Mouse (Mus musculus): ENCODE data around the gene Igsf8. TPM values are rescaled to one million over a fixed set of nuclear protein-coding genes. Genes with fewer than 3 reads are reported as not detected.

The Igsf8 gene
- polyA plus RNA-seq, 1 experiment from 2014 or later = 45.9 TPM

DNA sequence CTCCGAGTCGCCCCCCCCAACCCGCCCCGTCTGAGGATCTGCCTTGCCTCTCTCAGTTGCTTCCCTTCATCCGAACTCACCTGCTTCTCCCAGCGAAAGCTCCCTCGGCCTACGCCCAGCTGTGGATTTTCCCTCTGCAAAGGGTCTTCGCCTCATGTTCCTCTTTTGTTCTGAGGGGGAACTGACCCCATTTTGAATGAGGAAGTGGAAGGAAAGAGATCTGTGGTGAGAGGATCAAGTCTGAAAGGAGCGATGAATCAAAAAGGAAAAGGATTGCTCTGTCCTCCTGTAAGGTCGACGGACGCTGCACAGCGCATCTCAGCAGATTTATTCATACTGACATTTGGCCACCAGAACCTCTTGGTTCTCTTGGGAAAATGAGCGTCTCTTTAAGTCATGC lies 74.4 kb downstream of the Igsf8 start:
- no peak overlapping the region for H3K27ac ChIP-seq
- 75% methylated on average over 15 of the region's 15 CpGs for WGBS
- H3K9me3 ChIP-seq = no peaks in the 10 kb centered on the region
- H3K4me3 ChIP-seq (replicated peaks) = no peak overlapping the region
- H3K27me3 ChIP-seq = peaks cover 78% of the 10 kb centered on the region
- H3K4me2 ChIP-seq = no peak overlapping the region
- peaks cover 4% of the 10 kb centered on the region; the same call in 1 of the 2 replicates for H3K4me1 ChIP-seq (replicated peaks)
- H3K36me3 ChIP-seq = no peaks in the 10 kb centered on the region
- ATAC-seq (ENCODE audit: insufficient number of reproducible peaks, insufficient read depth, low FRiP score, low TSS enrichment, low read depth) = no peak
- no peak overlapping the region for H3K9ac ChIP-seq (replicated peaks)

DNA sequence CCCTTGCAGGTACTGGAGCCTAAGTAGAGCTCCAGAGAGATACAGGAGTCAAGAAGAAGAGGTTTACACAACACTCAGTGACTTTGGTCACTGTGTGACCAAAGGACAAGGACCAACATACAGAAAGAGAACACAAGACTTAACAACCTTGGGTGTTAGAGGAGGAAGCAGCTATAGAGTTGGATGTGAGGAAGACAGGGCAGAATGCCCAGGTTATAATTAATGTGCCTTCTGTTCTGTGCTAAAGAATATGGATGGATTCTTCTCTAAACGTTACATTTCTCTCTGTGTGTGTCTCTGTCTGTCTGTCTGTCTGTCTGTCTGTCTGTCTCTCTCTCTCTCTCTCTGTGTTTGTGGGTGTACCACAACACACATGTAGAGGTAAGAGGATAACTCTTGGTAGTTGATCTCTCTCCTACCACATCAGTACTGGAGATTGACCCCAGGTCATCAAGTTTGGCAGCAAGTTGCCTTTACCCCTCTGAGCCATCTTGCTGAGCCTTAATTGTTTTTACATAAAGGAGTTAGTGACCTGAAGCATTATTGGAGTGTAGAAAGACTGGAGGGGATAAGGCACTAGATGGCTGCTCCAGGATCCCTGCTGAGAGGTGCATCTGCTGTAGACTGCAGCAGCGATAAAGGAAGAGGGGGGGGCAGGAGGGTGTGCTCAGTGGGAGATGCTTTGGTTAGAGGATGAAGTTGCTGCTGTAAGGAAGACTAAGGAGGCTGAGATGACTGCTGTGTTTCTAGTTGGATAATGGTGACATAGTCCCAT lies 76.2 kb downstream of the Igsf8 start:
- H3K36me3 ChIP-seq = no peaks in the 10 kb centered on the region
- H3K27ac ChIP-seq = no peak overlapping the region
- WGBS = 52% methylated on average over 2 of the region's 2 CpGs
- no peak for ATAC-seq (ENCODE audit: insufficient number of reproducible peaks, insufficient read depth, low FRiP score, low TSS enrichment, low read depth)
- H3K4me3 ChIP-seq (replicated peaks) = no peak overlapping the region
- H3K4me2 ChIP-seq = no peak overlapping the region
- peaks cover 6% of the 10 kb centered on the region; the same call in 1 of the 2 replicates for H3K4me1 ChIP-seq (replicated peaks)
- no peaks in the 10 kb centered on the region for H3K9me3 ChIP-seq
- H3K27me3 ChIP-seq = peaks cover 84% of the 10 kb centered on the region
- no peak overlapping the region for H3K9ac ChIP-seq (replicated peaks)

GRCm38 (mm10) chr1:172340729-172341321 lies 79.4 kb downstream of the Igsf8 start, which contains the start of gene Kcnj10:
TSS of gene Kcnj10 (plus strand) at chr1:172341210.
- H3K9ac ChIP-seq (replicated peaks) = 0 out of 2 replicates have a peak within 1 kb of the TSS, but pooled peaks have one; percentile 27
- H3K27me3 ChIP-seq = peaks cover 68% of the 10 kb centered on the region
- WGBS = 2% methylated on average over 37 of the region's 38 CpGs

DNA sequence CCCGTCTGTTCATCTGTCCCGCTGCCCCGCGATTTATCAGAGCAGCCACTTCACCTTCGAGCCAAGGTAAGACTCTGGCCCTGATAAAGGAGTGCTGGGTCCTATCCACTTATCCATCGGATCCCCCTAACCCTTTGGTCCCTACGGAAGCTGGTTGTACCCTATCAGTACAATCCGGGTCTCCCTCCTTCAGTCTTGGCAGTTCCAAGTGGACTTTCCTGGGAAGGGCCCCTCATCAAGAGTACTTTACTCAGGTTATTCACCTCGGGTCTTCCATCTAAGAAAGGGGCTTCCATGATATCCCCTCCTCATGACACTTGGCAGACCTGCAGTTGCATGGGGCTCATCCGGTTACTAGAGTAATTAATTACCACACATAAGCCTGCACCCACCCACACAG lies 79.9 kb downstream of the Igsf8 start:
- no peak; the same call in 1 of the 2 replicates for ATAC-seq (ENCODE audit: insufficient number of reproducible peaks, insufficient read depth, low FRiP score, low TSS enrichment, low read depth)
- peak overlapping the region; percentile 66 for H3K4me2 ChIP-seq
- H3K36me3 ChIP-seq = no peaks in the 10 kb centered on the region
- H3K9ac ChIP-seq (replicated peaks) = no peak overlapping the region
- 19% methylated on average over 10 of the region's 10 CpGs for WGBS
- H3K9me3 ChIP-seq = no peaks in the 10 kb centered on the region
- H3K4me1 ChIP-seq (replicated peaks) = peaks cover 6% of the 10 kb centered on the region; the same call in 1 of the 2 replicates
- H3K27me3 ChIP-seq = peaks cover 64% of the 10 kb centered on the region
- H3K4me3 ChIP-seq (replicated peaks) = peak overlapping the region; percentile 41
- no peak overlapping the region for H3K27ac ChIP-seq

More at GRCm38 (mm10) chr1:172340729-172341321, 79.4 kb downstream of the Igsf8 start, which contains the start of gene Kcnj10:
- ATAC-seq (ENCODE audit: insufficient number of reproducible peaks, insufficient read depth, low FRiP score, low TSS enrichment, low read depth) = peak; percentile 82
- H3K27ac ChIP-seq = no peak within 1 kb of the TSS
- H3K4me1 ChIP-seq (replicated peaks) = peaks cover 6% of the 10 kb centered on the region; the same call in 1 of the 2 replicates
- no peaks in the 10 kb centered on the region for H3K9me3 ChIP-seq
- peak within 1 kb of the TSS; percentile 41 for H3K4me3 ChIP-seq (replicated peaks)
- H3K4me2 ChIP-seq = peak within 1 kb of the TSS; percentile 66
- no peaks in the 10 kb centered on the region for H3K36me3 ChIP-seq

GRCm38 (mm10) chr1:172342729-172343128 lies 81.3 kb downstream of the Igsf8 start:
- Histone ChIP-seq H3K4me2 (no peak overlapping the region), H3K9ac (replicated peaks) (no peak overlapping the region), H3K36me3 (no peaks in the 10 kb centered on the region), H3K4me3 (replicated peaks) (no peak overlapping the region), H3K9me3 (no peaks in the 10 kb centered on the region), H3K4me1 (replicated peaks) (peaks cover 6% of the 10 kb centered on the region; the same call in 1 of the 2 replicates), H3K27ac (no peak overlapping the region), H3K27me3 (peaks cover 56% of the 10 kb centered on the region)
- WGBS = 97% methylated on average over 3 of the region's 3 CpGs
- no peak for ATAC-seq (ENCODE audit: insufficient number of reproducible peaks, insufficient read depth, low FRiP score, low TSS enrichment, low read depth)

DNA sequence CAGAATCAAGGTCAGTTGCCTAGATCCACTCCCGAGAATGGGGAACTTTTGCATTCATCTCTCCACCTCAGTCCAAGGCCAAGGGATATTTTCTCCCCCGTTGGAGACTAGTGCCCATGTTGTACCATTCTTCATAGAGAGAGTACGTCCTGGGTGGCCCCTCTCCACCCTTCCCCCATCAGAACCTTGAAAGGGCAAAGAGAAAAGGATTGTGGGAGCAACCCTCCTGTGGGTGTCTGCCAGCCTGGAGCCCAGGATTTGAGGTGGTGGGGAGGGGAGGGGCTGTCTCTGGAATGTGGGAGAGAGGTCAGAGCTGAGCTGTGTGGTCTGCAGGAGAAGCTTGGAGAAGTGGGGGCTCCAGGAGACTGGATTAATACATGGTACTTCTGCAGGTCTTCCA lies 82.5 kb downstream of the Igsf8 start:
- H3K4me2 ChIP-seq = no peak overlapping the region
- WGBS = 72% methylated on average over 3 of the region's 3 CpGs
- no peak overlapping the region for H3K9ac ChIP-seq (replicated peaks)
- no peak overlapping the region for H3K4me3 ChIP-seq (replicated peaks)
- ATAC-seq (ENCODE audit: insufficient number of reproducible peaks, insufficient read depth, low FRiP score, low TSS enrichment, low read depth) = no peak
- H3K9me3 ChIP-seq = no peaks in the 10 kb centered on the region
- peaks cover 51% of the 10 kb centered on the region for H3K27me3 ChIP-seq
- no peaks in the 10 kb centered on the region for H3K36me3 ChIP-seq
- peaks cover 6% of the 10 kb centered on the region; the same call in 1 of the 2 replicates for H3K4me1 ChIP-seq (replicated peaks)
- H3K27ac ChIP-seq = no peak overlapping the region

- H3K27me3 ChIP-seq = peaks cover 51% of the 10 kb centered on the region
Measured at GRCm38 (mm10) chr1:172344820-172345219, 83.4 kb downstream of the Igsf8 start.

DNA sequence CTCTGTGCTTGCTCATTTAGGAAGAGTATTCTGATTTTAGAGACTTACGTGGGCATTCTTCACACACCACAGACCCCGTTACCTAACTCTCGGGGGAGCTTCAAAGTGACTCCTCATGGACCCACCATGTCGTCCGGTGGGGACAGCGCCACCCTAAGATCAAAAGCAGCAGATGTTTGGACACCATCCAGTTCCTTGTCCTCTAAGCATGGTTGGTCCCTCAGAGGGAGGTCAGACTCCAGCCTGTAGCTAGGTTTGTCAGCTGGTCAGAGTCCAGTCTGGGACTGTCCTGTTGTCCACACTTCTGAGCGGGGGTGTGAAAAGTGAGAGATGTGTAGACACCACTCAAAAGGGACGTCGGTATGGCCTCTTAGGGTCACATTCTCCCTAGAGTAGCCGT lies 85.3 kb downstream of the Igsf8 start:
- 86% methylated on average over 10 of the region's 10 CpGs for WGBS
- Histone ChIP-seq H3K27ac (no peak overlapping the region), H3K36me3 (no peaks in the 10 kb centered on the region), H3K9ac (replicated peaks) (no peak overlapping the region), H3K4me3 (replicated peaks) (no peak overlapping the region), H3K9me3 (no peaks in the 10 kb centered on the region), H3K4me1 (replicated peaks) (peaks cover 12% of the 10 kb centered on the region; the same call in 1 of the 2 replicates), H3K4me2 (no peak overlapping the region), H3K27me3 (peaks cover 53% of the 10 kb centered on the region)
- no peak for ATAC-seq (ENCODE audit: insufficient number of reproducible peaks, insufficient read depth, low FRiP score, low TSS enrichment, low read depth)

More at GRCm38 (mm10) chr1:172344820-172345219, 83.4 kb downstream of the Igsf8 start:
- no peaks in the 10 kb centered on the region for H3K36me3 ChIP-seq
- no peak overlapping the region for H3K4me3 ChIP-seq (replicated peaks)
- no peak for ATAC-seq (ENCODE audit: insufficient number of reproducible peaks, insufficient read depth, low FRiP score, low TSS enrichment, low read depth)
- no peaks in the 10 kb centered on the region for H3K9me3 ChIP-seq
- H3K4me2 ChIP-seq = no peak overlapping the region
- peaks cover 9% of the 10 kb centered on the region for H3K4me1 ChIP-seq (replicated peaks)
- H3K27ac ChIP-seq = no peak overlapping the region
- 80% methylated on average over 7 of the region's 7 CpGs for WGBS
- no peak overlapping the region for H3K9ac ChIP-seq (replicated peaks)

- Histone ChIP-seq H3K4me3 (replicated peaks) (no peak overlapping the region), H3K27me3 (peaks cover 50% of the 10 kb centered on the region), H3K4me2 (no peak overlapping the region), H3K9me3 (no peaks in the 10 kb centered on the region), H3K36me3 (no peaks in the 10 kb centered on the region), H3K9ac (replicated peaks) (no peak overlapping the region), H3K4me1 (replicated peaks) (peaks cover 12% of the 10 kb centered on the region; the same call in 1 of the 2 replicates), H3K27ac (no peak overlapping the region)
- WGBS = 89% methylated on average over 12 of the region's 12 CpGs
- ATAC-seq (ENCODE audit: insufficient number of reproducible peaks, insufficient read depth, low FRiP score, low TSS enrichment, low read depth) = no peak
Measured at GRCm38 (mm10) chr1:172347382-172347781, 85.9 kb downstream of the Igsf8 start.

- H3K27me3 ChIP-seq = peaks cover 48% of the 10 kb centered on the region
- no peak overlapping the region for H3K4me2 ChIP-seq
- no peaks in the 10 kb centered on the region for H3K9me3 ChIP-seq
- ATAC-seq (ENCODE audit: insufficient number of reproducible peaks, insufficient read depth, low FRiP score, low TSS enrichment, low read depth) = no peak
- H3K27ac ChIP-seq = no peak overlapping the region
- no peak overlapping the region for H3K9ac ChIP-seq (replicated peaks)
- 65% methylated on average over 5 of the region's 5 CpGs for WGBS
- no peak overlapping the region for H3K4me3 ChIP-seq (replicated peaks)
- no peaks in the 10 kb centered on the region for H3K36me3 ChIP-seq
- peaks cover 12% of the 10 kb centered on the region; the same call in 1 of the 2 replicates for H3K4me1 ChIP-seq (replicated peaks)
Measured at GRCm38 (mm10) chr1:172349504-172349903, 88.1 kb downstream of the Igsf8 start.
